Mouse (Mus musculus) MEL (cell line): ENCODE measurements at regions not wholly inside any gene's neighbourhood (a gene's known extent, or its start where the extent isn't known, plus 50 kb on each side); places are given as distances from the start of the nearest gene placed in this dataset.

Experiments
- DNase-seq: peaks from one replicate; pipeline ENCODE4 v3.0.0; 2011; ENCODE audit warnings: low read depth, low spot score
- H3K27ac ChIP-seq: 2 replicates; pipeline ENCODE4 v1.5.1; 2012; ENCODE audit warnings: low read depth, mild to moderate bottlenecking, control low read depth, low read length, moderate library complexity; ENCODE audit not compliant: control insufficient read depth
- H3K27me3 ChIP-seq, 2 experiments: fragments of 150-350 bp in 1 of 2; sonication (generic) in 1 of 2; 2 replicates each; pipeline ENCODE4 v1.6.1; 2012; ENCODE audit warnings: low read length in 2 of 2, mild to moderate bottlenecking in 2 of 2, improper control_type of control experiment in 1 of 2, moderate library complexity in 1 of 2; ENCODE audit not compliant: insufficient read depth in 2 of 2, control insufficient read depth in 1 of 2
- H3K36me3 ChIP-seq, 2 experiments: 2 replicates each; pipeline ENCODE4 v1.6.1; 2012 to 2014; ENCODE audit warnings: low read length in 2 of 2, improper control_type of control experiment in 1 of 2, inconsistent platforms in 1 of 2, mild to moderate bottlenecking in 1 of 2; ENCODE audit not compliant: insufficient read depth in 2 of 2, control insufficient read depth in 1 of 2
- H3K4me1 ChIP-seq, 2 experiments: fragments of 150-350 bp in 1 of 2; sonication (generic) in 1 of 2; 2 replicates each; pipeline ENCODE4 v1.6.1; 2012; ENCODE audit warnings: low read length in 2 of 2, improper control_type of control experiment in 1 of 2, mild to moderate bottlenecking in 1 of 2; ENCODE audit not compliant: insufficient read depth in 2 of 2, control insufficient read depth in 1 of 2
- H3K4me3 ChIP-seq, 2 experiments: fragments of 150-350 bp in 1 of 2; sonication (generic) in 1 of 2; 2 replicates each; pipeline ENCODE4 v1.5.1; 2012; ENCODE audit warnings: low read depth in 2 of 2, low read length in 2 of 2, mild to moderate bottlenecking in 2 of 2, moderate library complexity in 2 of 2, control low read depth in 1 of 2, improper control_type of control experiment in 1 of 2; ENCODE audit not compliant: control insufficient read depth in 1 of 2, insufficient read depth in 1 of 2
- H3K79me2 ChIP-seq: 2 replicates; pipeline ENCODE4 v1.6.1; 2012; ENCODE audit warnings: mild to moderate bottlenecking, low read length, moderate library complexity; ENCODE audit not compliant: control insufficient read depth, poor library complexity, insufficient read depth
- H3K9ac ChIP-seq: 2 replicates; pipeline ENCODE4 v1.6.1; 2012; ENCODE audit warnings: low read depth, mild to moderate bottlenecking, control low read depth, low read length, moderate library complexity; ENCODE audit not compliant: control insufficient read depth, poor library complexity, severe bottlenecking
- H3K9me3 ChIP-seq: fragments of 150-350 bp; sonication (generic); replicated peaks from 2 replicates; pipeline ENCODE4 v1.6.1; 2012; ENCODE audit warnings: mild to moderate bottlenecking, low read length, improper control_type of control experiment, moderate library complexity; ENCODE audit not compliant: insufficient read depth
- CHD1 ChIP-seq: IDR thresholded peaks from 2 replicates; pipeline ENCODE4 v1.6.1; 2012; ENCODE audit warnings: low read depth, mild to moderate bottlenecking, inconsistent platforms, low read length, improper control_type of control experiment
- CHD2 ChIP-seq: IDR thresholded peaks from 2 replicates; pipeline ENCODE4 v1.6.1; 2011; ENCODE audit warnings: low read length, improper control_type of control experiment
- CTCF ChIP-seq, 3 experiments: IDR thresholded peaks in 2 of 3; conservative IDR thresholded peaks in 1 of 3; 2 replicates each; pipeline ENCODE4 v1.5.1; 2011 to 2012; ENCODE audit warnings: low read length in 3 of 3, low read depth in 2 of 3, mild to moderate bottlenecking in 2 of 3, improper control_type of control experiment in 1 of 3, inconsistent platforms in 1 of 3, mixed read lengths in 1 of 3, moderate library complexity in 1 of 3; ENCODE audit not compliant: control insufficient read depth in 1 of 3, insufficient read depth in 1 of 3, poor library complexity in 1 of 3, severe bottlenecking in 1 of 3
- E2F4 ChIP-seq: IDR thresholded peaks from 2 replicates; pipeline ENCODE4 v1.6.1; 2011; ENCODE audit warnings: low read depth, low read length, improper control_type of control experiment, borderline replicate concordance
- GATA1 ChIP-seq: IDR thresholded peaks from 2 replicates; pipeline ENCODE4 v1.6.1; 2011; ENCODE audit warnings: low read depth, low read length, improper control_type of control experiment
- HCFC1 ChIP-seq: IDR thresholded peaks from 2 replicates; pipeline ENCODE4 v1.6.1; 2012; ENCODE audit warnings: low read depth, mild to moderate bottlenecking, inconsistent platforms, low read length, improper control_type of control experiment, moderate library complexity
- KAT2A ChIP-seq: conservative IDR thresholded peaks from 2 replicates; pipeline ENCODE4 v1.6.1; 2012; ENCODE audit warnings: low read depth, low read length, improper control_type of control experiment, inconsistent platforms
- MAFK ChIP-seq: IDR thresholded peaks from 2 replicates; pipeline ENCODE4 v1.6.1; 2011; ENCODE audit warnings: low read depth, mild to moderate bottlenecking, low read length, improper control_type of control experiment, borderline replicate concordance
- MAX ChIP-seq: IDR thresholded peaks from 2 replicates; pipeline ENCODE4 v1.6.1; 2011; ENCODE audit warnings: low read length, improper control_type of control experiment
- MEF2A ChIP-seq: IDR thresholded peaks from 2 replicates; pipeline ENCODE4 v1.6.1; 2014; ENCODE audit warnings: low read depth, mild to moderate bottlenecking, inconsistent platforms, low read length, improper control_type of control experiment; ENCODE audit not compliant: poor library complexity, insufficient replicate concordance, severe bottlenecking; ENCODE audit errors: extremely low read depth
- MXI1 ChIP-seq: IDR thresholded peaks from 2 replicates; pipeline ENCODE4 v1.6.1; 2011; ENCODE audit warnings: mild to moderate bottlenecking, low read depth, low read length, improper control_type of control experiment
- POLR2A ChIP-seq, 2 experiments: IDR thresholded peaks; 2 replicates each; pipeline ENCODE4 v1.6.1; 2011 to 2012; ENCODE audit warnings: low read length in 2 of 2, mild to moderate bottlenecking in 2 of 2, control low read depth in 1 of 2, improper control_type of control experiment in 1 of 2, low read depth in 1 of 2, moderate library complexity in 1 of 2; ENCODE audit not compliant: control insufficient read depth in 1 of 2, insufficient read depth in 1 of 2, poor library complexity in 1 of 2
- POLR2AphosphoS2 ChIP-seq: IDR thresholded peaks from 2 replicates; pipeline ENCODE4 v1.6.1; 2011; ENCODE audit warnings: low read length, improper control_type of control experiment
- POLR2AphosphoS5 ChIP-seq: IDR thresholded peaks from 2 replicates; pipeline ENCODE4 v1.6.1; 2012; ENCODE audit warnings: low read depth, borderline replicate concordance, mild to moderate bottlenecking, inconsistent platforms, low read length, moderate library complexity, mixed read lengths
- RAD21 ChIP-seq: IDR thresholded peaks from 2 replicates; pipeline ENCODE4 v1.6.1; 2011; ENCODE audit warnings: mild to moderate bottlenecking, low read depth, low read length, improper control_type of control experiment
- RCOR1 ChIP-seq: IDR thresholded peaks from 2 replicates; pipeline ENCODE4 v1.6.1; 2012; ENCODE audit warnings: low read depth, mild to moderate bottlenecking, inconsistent platforms, low read length, improper control_type of control experiment
- SIN3A ChIP-seq: IDR thresholded peaks from 2 replicates; pipeline ENCODE4 v1.6.1; 2012; ENCODE audit warnings: low read length, improper control_type of control experiment, inconsistent platforms
- SMC3 ChIP-seq: IDR thresholded peaks from 2 replicates; pipeline ENCODE4 v1.6.1; 2011; ENCODE audit warnings: low read depth, low read length, improper control_type of control experiment
- TAL1 ChIP-seq: IDR thresholded peaks from 2 replicates; pipeline ENCODE4 v1.6.1; 2012; ENCODE audit warnings: mild to moderate bottlenecking, inconsistent platforms, low read length, moderate library complexity, mixed read lengths
- USF2 ChIP-seq, 2 experiments: IDR thresholded peaks; 2 replicates each; pipeline ENCODE4 v1.6.1; 2011 to 2012; ENCODE audit warnings: improper control_type of control experiment in 2 of 2, low read length in 2 of 2, borderline replicate concordance in 1 of 2, inconsistent platforms in 1 of 2, low read depth in 1 of 2, mild to moderate bottlenecking in 1 of 2; ENCODE audit not compliant: insufficient read depth in 1 of 2
- ZC3H11A ChIP-seq: IDR thresholded peaks from 2 replicates; pipeline ENCODE4 v1.6.1; 2012; ENCODE audit warnings: low read depth, mild to moderate bottlenecking, inconsistent platforms, low read length, improper control_type of control experiment
- ZKSCAN1 ChIP-seq: IDR thresholded peaks from 2 replicates; pipeline ENCODE4 v1.6.1; 2012; ENCODE audit warnings: low read depth, mild to moderate bottlenecking, inconsistent platforms, low read length, improper control_type of control experiment, moderate library complexity
- ZMIZ1 ChIP-seq: IDR thresholded peaks from 2 replicates; pipeline ENCODE4 v1.6.1; 2012; ENCODE audit warnings: low read depth, mild to moderate bottlenecking, inconsistent platforms, low read length, improper control_type of control experiment, moderate library complexity
- ZNF384 ChIP-seq: IDR thresholded peaks from 2 replicates; pipeline ENCODE4 v1.6.1; 2012; ENCODE audit warnings: low read depth, mild to moderate bottlenecking, inconsistent platforms, low read length, improper control_type of control experiment

GRCm38 (mm10) chr2:166400304-166400703 is 244.8 kb upstream of the Sulf2 start:
- H3K4me1 ChIP-seq: no peaks in the 10 kb centered on the region
- H3K9ac ChIP-seq: no peak overlapping the region
- H3K79me2 ChIP-seq: no peaks in the 10 kb centered on the region
- no peaks in the 10 kb centered on the region for H3K36me3 ChIP-seq
- H3K4me3 ChIP-seq: no peak overlapping the region
- no peak for DNase-seq
- no peaks in the 10 kb centered on the region for H3K27me3 ChIP-seq
- H3K27ac ChIP-seq: no peak overlapping the region
- H3K9me3 ChIP-seq: no peaks in the 10 kb centered on the region
- TF ChIP-seq MEF2A (no peak), GATA1 (no peak), ZKSCAN1 (no peak), POLR2AphosphoS2 (no peak)

- Histone ChIP-seq H3K9ac (no peak overlapping the region), H3K9me3 (no peaks in the 10 kb centered on the region), H3K27ac (no peak overlapping the region), H3K4me3 (no peak overlapping the region), H3K27me3 (no peaks in the 10 kb centered on the region), H3K4me1 (no peaks in the 10 kb centered on the region), H3K79me2 (no peaks in the 10 kb centered on the region), H3K36me3 (no peaks in the 10 kb centered on the region)
- TF ChIP-seq SMC3 (no peak), POLR2AphosphoS5 (no peak), MAX (no peak), KAT2A (no peak), ZKSCAN1 (no peak), RAD21 (no peak), POLR2A (IDR thresholded peaks at IDR 0.05; ENCODE audit: control insufficient read depth in 1 of 2, insufficient read depth in 1 of 2, low read depth in 1 of 2, low read length in 2 of 2, poor library complexity in 1 of 2) (no peak), HCFC1 (no peak), MAFK (no peak), RCOR1 (no peak), CHD1 (no peak), TAL1 (no peak)
- no peak for DNase-seq
Observed at GRCm38 (mm10) chr2:166399140-166399830, 243.8 kb upstream of the Sulf2 start.

DNA sequence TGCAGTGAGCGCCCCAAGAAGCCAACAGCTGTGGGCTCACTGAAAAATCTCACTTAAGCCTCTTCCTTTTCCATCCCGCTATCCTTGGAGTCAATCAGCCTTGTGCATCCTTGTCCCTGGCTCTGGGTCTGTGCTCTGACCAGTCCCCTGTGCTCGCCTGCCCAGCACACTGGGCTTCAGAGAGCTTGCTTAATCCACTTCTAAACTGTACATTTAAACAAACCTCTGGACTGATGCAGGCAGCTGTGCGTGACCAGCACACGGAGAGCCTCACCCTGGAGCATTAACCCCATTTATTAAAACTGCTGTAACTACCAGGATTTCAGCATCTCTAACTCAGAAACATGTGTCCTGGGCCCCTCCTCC is 243.3 kb upstream of the Sulf2 start:
- Histone ChIP-seq H3K27ac (no peak overlapping the region), H3K4me1 (no peaks in the 10 kb centered on the region), H3K4me3 (no peak overlapping the region), H3K79me2 (no peaks in the 10 kb centered on the region), H3K9ac (no peak overlapping the region), H3K36me3 (no peaks in the 10 kb centered on the region), H3K9me3 (no peaks in the 10 kb centered on the region), H3K27me3 (no peaks in the 10 kb centered on the region)
- DNase-seq: no peak
- TF ChIP-seq ZNF384 (no peak), CHD2 (no peak), RCOR1 (no peak), SIN3A (no peak), MXI1 (no peak), ZC3H11A (no peak), MAX (no peak), GATA1 (no peak), ZMIZ1 (no peak), USF2 (IDR thresholded peaks at IDR 0.05; ENCODE audit: borderline replicate concordance in 1 of 2, insufficient read depth in 1 of 2, low read depth in 1 of 2, low read length in 2 of 2) (no peak), ZKSCAN1 (no peak), E2F4 (no peak), MEF2A (no peak), RAD21 (no peak), POLR2AphosphoS2 (no peak), KAT2A (no peak), CTCF (IDR thresholded peaks at IDR 0.05 in 2 of 3, conservative IDR thresholded peaks at IDR 0.05 in 1 of 3; ENCODE audit: control insufficient read depth in 1 of 3, insufficient read depth in 1 of 3, low read depth in 2 of 3, low read length in 3 of 3, poor library complexity in 1 of 3, severe bottlenecking in 1 of 3) (no peak), POLR2AphosphoS5 (no peak), MAFK (no peak)
